Mouse (Mus musculus): Measurements from ENCODE around the gene Dgkd.

DNA sequence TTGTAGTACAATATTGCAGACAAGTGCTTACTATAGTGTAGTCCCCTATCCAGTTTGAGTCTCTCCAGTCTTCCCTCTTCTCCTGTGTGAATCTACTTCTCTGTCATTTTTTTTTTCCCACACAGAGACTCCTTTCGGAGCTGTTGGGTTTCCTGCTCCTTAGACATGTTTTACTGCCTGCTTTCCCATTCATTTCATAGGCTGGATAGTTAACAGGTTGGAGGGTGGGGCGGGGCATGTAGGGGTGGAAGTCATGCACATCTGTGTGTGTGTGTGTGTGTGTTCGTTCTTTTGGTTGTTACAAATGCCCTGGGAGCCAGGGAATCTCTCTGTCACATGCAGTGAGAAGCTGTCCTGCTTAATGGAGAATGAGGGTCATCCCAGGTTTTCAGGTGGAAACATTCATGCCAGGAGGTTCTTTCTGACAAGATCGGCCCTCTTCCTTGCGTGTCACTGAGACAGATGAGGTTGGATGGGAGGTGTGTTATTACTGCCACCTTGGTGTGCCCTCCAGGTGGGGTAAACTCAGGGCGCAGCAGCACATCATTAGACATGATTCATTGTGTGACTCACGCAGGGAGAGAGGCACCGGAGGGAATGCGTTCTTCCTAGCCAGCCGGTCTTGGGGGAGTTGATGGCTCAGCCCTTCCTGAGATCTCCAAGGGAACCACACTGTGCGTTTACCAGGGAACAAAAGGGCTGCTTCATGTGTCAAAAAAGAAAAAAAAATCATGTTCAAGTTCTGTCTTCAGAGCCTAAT is 4.7 kb upstream of the Dgkd start:
- TF ChIP-seq CTCF (IDR thresholded peaks at IDR 0.05; ENCODE audit: low read depth) (peak; percentile 31), EP300 (optimal IDR thresholded peaks at IDR 0.05) (no peak)
